Mouse (Mus musculus) embryonic facial prominence, embryonic 11.5 days (tissue): Measurements from ENCODE around the gene Naa80. TPM values are rescaled to one million over a fixed set of nuclear protein-coding genes. Genes with fewer than 3 reads are reported as not detected.
"Not testable (repeated sequence)": the region's sequence is repeated elsewhere in the genome, so short reads cannot be mapped to it uniquely, and the experiment has no call there.

Source experiments
- ATAC-seq: fragments of 200-750 bp; cut with Nextera tagmentation; replicated peaks from 2 replicates; pipeline ENCODE4 v1.8.0; 2017; ENCODE audit warnings: low read depth; ENCODE audit not compliant: insufficient number of reproducible peaks, low FRiP score, low TSS enrichment
- DNase-seq: peaks from one replicate; pipeline ENCODE4 v3.0.0-alpha.2; 2015; ENCODE audit warnings: low spot score
- H3K27ac ChIP-seq: fragments of 300-500 bp; sonication (generic); replicated peaks from 2 replicates; pipeline ENCODE4 v1.5.1; 2014; ENCODE audit warnings: mild to moderate bottlenecking, low read depth, low read length, control low read depth
- H3K27me3 ChIP-seq: fragments of 300-500 bp; sonication (generic); 2 replicates; pipeline ENCODE4 v1.6.1; 2014; ENCODE audit warnings: mild to moderate bottlenecking, low read length, moderate library complexity, mixed read lengths; ENCODE audit not compliant: control insufficient read depth, insufficient read depth
- H3K36me3 ChIP-seq: fragments of 300-500 bp; sonication (generic); replicated peaks from 2 replicates; pipeline ENCODE4 v1.6.1; 2014; ENCODE audit warnings: low read depth, mild to moderate bottlenecking, low read length, moderate library complexity, mixed read lengths; ENCODE audit not compliant: control insufficient read depth, insufficient read depth
- H3K4me1 ChIP-seq: fragments of 300-500 bp; sonication (generic); 2 replicates; pipeline ENCODE4 v1.6.1; 2014; ENCODE audit warnings: low read length, mixed read lengths; ENCODE audit not compliant: control insufficient read depth, insufficient read depth
- H3K4me2 ChIP-seq: fragments of 300-500 bp; sonication (generic); 2 replicates; pipeline ENCODE4 v1.6.1; 2014; ENCODE audit warnings: low read depth, mild to moderate bottlenecking, control low read depth, low read length, moderate library complexity
- H3K4me3 ChIP-seq: fragments of 300-500 bp; sonication (generic); 2 replicates; pipeline ENCODE4 v1.5.1; 2014; ENCODE audit warnings: low read depth, low read length, control low read depth
- H3K9ac ChIP-seq: fragments of 300-500 bp; sonication (generic); replicated peaks from 2 replicates; pipeline ENCODE4 v1.6.1; 2014; ENCODE audit warnings: mild to moderate bottlenecking, control low read depth, low read length
- H3K9me3 ChIP-seq: fragments of 300-500 bp; sonication (generic); replicated peaks from 2 replicates; pipeline ENCODE4 v1.6.1; 2016; ENCODE audit warnings: mild to moderate bottlenecking, low read length, inconsistent platforms, mixed read lengths; ENCODE audit not compliant: control insufficient read depth
- WGBS: fragments of 180-500 bp; shearing (Covaris S2); extraction: QIAGEN DNeasy Blood & Tissue Kit; methylation state at CpG from one replicate; pipeline ENCODE4 v1.1.7; 2014; 5-methylcytosine and 5-hydroxymethylcytosine counted together
- polyA plus RNA-seq: library from polyadenylated mRNA; unstranded; fragments of >200 nt; fragmentation: Nextera tagmentation; extraction: Ambion mirVana; gene quantifications from 2 replicates; pipeline ENCODE4 v1.2.1, GENCODE M21; 2014

Naa80 gene
- polyA plus RNA-seq, 1 experiment from 2014 or later = 11.8 TPM

DNA sequence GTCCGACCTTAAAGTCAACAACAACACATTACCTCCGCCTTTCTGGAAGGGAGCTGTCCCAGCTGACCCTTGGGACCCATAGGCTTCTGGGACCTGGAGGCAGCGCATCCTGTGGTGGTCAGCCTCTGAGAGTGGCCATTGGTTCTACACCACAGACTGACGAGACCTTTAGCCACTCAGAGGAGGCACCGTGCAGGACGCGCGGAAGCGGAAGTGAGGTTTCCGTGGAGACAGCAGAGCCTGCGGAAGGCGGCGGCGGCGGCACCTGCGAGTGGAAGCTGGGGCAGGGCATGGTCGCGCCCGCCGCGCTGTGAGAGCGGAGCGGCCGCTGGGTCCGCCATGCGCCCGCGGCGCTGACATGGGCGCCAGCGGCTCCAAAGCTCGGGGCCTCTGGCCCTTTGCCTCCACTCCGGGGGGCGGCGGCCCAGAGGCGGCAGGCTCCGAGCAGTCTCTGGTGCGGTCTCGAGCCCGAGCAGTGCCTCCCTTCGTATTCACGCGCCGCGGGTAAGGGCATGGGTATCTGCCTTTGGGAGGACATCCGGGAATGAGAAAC is 15.6 kb upstream of the Naa80 start, which contains the start of gene Tusc2:
Gene Tusc2 (plus strand): TSS at position 227 of the 553 bp plus-strand sequence.
- Histone ChIP-seq H3K4me2 (peak within 1 kb of the TSS; percentile 74), H3K36me3 (peaks cover 12% of the 10 kb centered on the region), H3K9me3 (no peaks in the 10 kb centered on the region), H3K4me1 (0 out of 2 replicates have a peak, but pooled peaks cover 3% of the 10 kb centered on the region), H3K9ac (peak within 1 kb of the TSS; percentile 72), H3K4me3 (peak within 1 kb of the TSS; percentile 93), H3K27me3 (no peaks in the 10 kb centered on the region), H3K27ac (no peak within 1 kb of the TSS)
- ATAC-seq (peak; percentile 91), DNase-seq (peak; percentile 94)
- under 1% methylated on average over 45 of the region's 46 CpGs for WGBS

DNA sequence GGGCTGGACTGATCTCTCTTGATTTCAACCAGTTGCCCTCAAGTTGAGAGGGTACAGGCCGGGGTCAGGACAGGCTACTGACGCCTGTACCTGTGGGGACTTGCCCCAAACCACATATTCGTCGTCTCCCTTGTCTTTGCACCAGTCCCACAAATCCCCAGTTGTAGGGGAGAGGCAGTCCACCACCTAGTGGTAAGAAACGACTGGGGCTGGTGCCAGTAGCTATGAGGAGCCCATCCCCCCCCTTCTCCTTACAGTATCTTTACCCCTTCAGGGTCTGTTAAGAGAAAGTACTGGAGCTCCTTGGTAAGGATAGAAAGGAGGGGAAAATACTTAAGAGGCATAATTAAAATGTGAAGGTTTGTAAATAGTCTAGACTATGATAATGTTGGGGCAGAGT is 13.1 kb upstream of the Naa80 start:
- H3K36me3 ChIP-seq, H3K9ac ChIP-seq, H3K27ac ChIP-seq, DNase-seq, H3K4me1 ChIP-seq, H3K27me3 ChIP-seq, H3K4me2 ChIP-seq, H3K4me3 ChIP-seq, H3K9me3 ChIP-seq, ATAC-seq: not testable (repeated sequence)
- 50% methylated on average over 5 of the region's 5 CpGs for WGBS

DNA sequence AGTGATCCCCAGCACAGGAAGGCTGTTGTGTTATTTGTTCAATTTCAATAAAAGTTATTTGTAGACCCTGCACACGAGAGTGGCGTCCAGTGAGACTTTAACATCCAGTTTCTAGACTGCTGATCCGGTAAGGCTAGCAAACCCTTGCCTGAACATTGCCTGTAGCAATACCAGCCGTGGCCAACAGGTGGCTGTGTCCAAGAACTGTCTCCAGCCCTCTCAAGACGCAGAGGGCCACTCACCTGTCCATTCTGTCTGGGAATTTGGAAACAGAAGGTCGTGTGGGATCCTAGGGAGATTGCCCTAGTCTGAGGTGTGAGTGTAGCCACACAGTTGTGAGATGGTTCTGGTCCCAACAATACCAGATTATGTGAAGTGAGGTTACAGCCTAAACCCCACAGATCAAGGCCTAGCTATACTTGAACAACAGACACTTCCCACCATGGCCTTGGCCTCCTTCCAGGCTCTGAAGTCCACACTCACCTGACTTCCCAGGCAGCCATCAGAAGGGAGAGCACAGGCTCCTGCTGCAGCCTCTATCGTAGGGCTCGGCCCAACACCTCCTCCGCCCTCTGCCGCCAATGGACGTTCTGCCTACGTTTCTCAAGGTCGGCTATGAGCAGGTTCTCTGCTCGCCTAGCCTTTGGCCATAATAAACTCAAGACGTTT is 12.5 kb upstream of the Naa80 start:
- no peaks in the 10 kb centered on the region for H3K9me3 ChIP-seq
- H3K4me1 ChIP-seq = 0 out of 2 replicates have a peak, but pooled peaks cover 6% of the 10 kb centered on the region
- H3K9ac ChIP-seq = no peak overlapping the region
- DNase-seq (peak; percentile 82), ATAC-seq (no peak)
- H3K36me3 ChIP-seq = peaks cover 7% of the 10 kb centered on the region
- H3K27me3 ChIP-seq = no peaks in the 10 kb centered on the region
- 62% methylated on average over 15 of the region's 15 CpGs for WGBS
- peak overlapping the region; percentile 23; the same call in 1 of the 2 replicates for H3K27ac ChIP-seq
- no peak overlapping the region for H3K4me3 ChIP-seq
- no peak overlapping the region for H3K4me2 ChIP-seq

DNA sequence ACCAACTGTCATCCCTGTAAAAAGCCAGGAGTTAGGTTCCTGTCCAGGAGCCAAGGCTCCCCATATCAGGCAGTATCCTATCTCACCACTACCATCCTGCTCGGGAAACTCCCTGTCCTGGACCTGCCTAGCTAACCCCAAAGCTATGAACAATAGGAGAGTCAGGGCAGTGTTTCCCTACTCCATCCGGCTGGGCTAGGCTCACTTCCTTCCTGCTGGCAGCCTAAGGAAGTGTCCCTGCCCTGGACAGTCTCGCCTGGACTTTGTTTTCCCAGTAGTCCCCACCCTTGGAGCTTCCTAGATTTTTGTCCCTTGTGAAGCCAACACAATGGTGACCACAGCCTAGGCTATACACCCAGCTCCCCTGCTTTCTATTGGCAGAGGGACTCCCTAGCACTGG is 11.8 kb upstream of the Naa80 start:
- peak overlapping the region; percentile 36; the same call in 1 of the 2 replicates for H3K27ac ChIP-seq
- no peak overlapping the region for H3K4me3 ChIP-seq
- no peak for ATAC-seq
- H3K4me2 ChIP-seq = peak overlapping the region; percentile 51; the same call in 1 of the 2 replicates
- 41% methylated on average over 3 of the region's 3 CpGs for WGBS
- DNase-seq = no peak
- H3K9ac ChIP-seq = no peak overlapping the region
- H3K4me1 ChIP-seq = 0 out of 2 replicates have a peak, but pooled peaks cover 6% of the 10 kb centered on the region
- no peaks in the 10 kb centered on the region for H3K9me3 ChIP-seq
- H3K27me3 ChIP-seq = no peaks in the 10 kb centered on the region
- peaks cover under 1% of the 10 kb centered on the region for H3K36me3 ChIP-seq

DNA sequence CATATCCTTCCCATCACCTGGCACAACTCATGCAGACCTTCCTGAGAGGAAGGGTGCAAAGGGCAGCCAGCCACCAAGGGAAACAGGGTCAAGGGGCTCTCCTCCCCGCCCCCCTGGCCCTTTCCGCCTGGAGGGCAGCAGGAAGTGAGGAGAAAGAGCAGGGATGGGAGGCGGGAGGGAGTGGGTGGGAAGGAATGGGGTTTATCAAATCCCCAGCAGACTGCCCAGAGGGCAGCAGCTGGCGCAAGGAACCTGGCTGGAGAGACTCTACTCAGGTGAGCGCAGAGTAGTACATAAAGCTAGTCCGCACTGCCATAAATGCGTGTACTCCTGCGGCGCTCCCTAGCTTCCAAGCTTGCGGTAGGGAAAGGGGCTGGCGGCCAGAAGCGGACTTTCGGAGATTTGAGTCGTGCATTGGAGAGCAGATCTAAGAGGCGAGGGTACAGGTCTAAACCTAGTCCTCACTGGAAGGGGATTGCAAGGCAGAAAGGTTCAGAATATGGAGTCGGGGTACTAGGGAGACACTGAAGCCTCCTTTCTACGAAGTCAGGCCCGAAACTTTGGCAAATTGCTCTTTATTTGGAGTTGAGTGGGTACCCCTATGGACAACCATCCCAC is 10.9 kb upstream of the Naa80 start, which contains the start of gene Hyal2:
Gene Hyal2 (plus strand): TSS at position 244 of the 618 bp plus-strand sequence.
- DNase-seq (no peak), ATAC-seq (no peak)
- H3K4me2 ChIP-seq = peak within 1 kb of the TSS; percentile 51
- H3K27me3 ChIP-seq = no peaks in the 10 kb centered on the region
- peak within 1 kb of the TSS; percentile 86 for H3K4me3 ChIP-seq
- WGBS = 4% methylated on average over 18 of the region's 18 CpGs
- H3K27ac ChIP-seq = peak within 1 kb of the TSS; percentile 66
- peak within 1 kb of the TSS; percentile 87 for H3K9ac ChIP-seq
- 0 out of 2 replicates have a peak, but pooled peaks cover 6% of the 10 kb centered on the region for H3K4me1 ChIP-seq
- peaks cover 5% of the 10 kb centered on the region for H3K36me3 ChIP-seq
- no peaks in the 10 kb centered on the region for H3K9me3 ChIP-seq

DNA sequence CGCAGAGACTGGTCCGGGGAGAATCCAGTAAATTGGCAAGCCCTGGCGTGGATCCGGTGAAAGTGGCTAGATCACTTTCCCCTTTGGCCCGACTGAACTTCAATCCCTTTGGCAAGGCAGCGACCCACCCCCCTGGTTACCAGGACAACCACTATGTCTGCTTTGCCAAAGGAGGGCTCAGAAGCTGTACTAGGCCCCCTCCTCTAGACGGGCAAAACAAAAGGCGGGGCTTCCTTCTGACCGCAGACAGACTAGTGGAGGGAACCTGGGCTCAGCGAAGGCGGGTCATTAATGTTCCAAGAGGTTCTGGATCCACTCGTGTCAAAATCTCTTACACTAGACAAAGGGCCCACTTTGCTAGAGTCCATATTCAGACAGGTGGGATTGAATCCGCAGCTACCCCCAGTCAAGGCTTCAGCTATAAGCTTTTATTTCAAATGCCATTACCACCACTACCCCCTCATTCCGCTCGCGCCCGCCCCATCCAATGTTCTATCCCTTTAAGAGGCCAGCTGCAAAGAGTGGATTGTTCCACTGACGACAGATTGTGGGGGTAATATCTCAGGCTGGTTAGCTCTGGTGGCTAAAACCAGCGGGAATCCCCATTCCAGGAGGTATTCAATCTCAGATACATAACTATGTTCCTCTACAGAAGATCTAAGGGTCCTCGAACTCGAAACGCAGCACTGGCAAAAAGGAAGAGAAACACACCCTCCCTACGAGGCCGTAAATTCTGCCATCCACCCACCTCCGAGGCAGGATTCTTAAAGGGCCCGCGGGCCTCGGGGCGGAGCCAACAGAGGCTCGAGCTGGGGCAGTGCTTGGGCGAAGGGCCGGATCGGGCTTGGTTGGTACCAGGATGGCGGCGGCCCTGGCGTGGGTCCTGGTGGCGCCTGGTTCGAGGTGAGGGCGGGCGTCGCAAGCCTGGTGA is 10.1 kb upstream of the Naa80 start:
- WGBS = 0% methylated on average over 41 of the region's 41 CpGs
- H3K4me1 ChIP-seq = 0 out of 2 replicates have a peak, but pooled peaks cover 6% of the 10 kb centered on the region
- ATAC-seq (peak; percentile 83), DNase-seq (peak; percentile 94)
- peak overlapping the region; percentile 66; the same call in 1 of the 2 replicates for H3K27ac ChIP-seq
- peaks cover 5% of the 10 kb centered on the region for H3K36me3 ChIP-seq
- peak overlapping the region; percentile 51 for H3K4me2 ChIP-seq
- H3K27me3 ChIP-seq = no peaks in the 10 kb centered on the region
- H3K4me3 ChIP-seq = peak overlapping the region; percentile 86
- peak overlapping the region; percentile 87 for H3K9ac ChIP-seq
- H3K9me3 ChIP-seq = no peaks in the 10 kb centered on the region

DNA sequence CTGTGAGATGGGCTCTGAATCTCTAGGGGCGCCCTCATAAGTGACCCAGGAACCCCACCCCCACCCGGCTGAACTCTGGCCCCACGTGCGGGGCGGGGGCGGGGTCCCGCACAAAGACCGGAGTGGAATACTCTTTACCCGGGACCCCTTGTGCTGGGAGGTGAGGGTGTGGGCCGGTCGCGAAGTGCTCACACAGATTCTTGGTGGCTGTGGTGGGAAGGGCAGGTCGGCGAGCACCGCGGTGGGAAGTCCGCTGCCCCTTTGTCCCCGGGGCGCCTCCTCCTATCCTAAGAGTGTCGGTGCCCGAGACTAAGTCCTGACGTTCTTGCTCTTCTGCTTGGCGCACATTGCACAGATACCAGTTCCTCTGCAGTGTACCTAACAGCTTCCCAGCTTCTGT is 9.4 kb upstream of the Naa80 start:
- Histone ChIP-seq H3K4me1 (0 out of 2 replicates have a peak, but pooled peaks cover 6% of the 10 kb centered on the region), H3K4me2 (peak overlapping the region; percentile 51), H3K27me3 (no peaks in the 10 kb centered on the region), H3K9me3 (no peaks in the 10 kb centered on the region), H3K4me3 (peak overlapping the region; percentile 86), H3K36me3 (peaks cover 5% of the 10 kb centered on the region), H3K27ac (peak overlapping the region; percentile 66; the same call in 1 of the 2 replicates), H3K9ac (peak overlapping the region; percentile 87)
- DNase-seq = no peak
- peak; percentile 1; the same call in 1 of the 2 replicates for ATAC-seq
- WGBS = under 1% methylated on average over 23 of the region's 23 CpGs
